Mouse (Mus musculus): ENCODE measurements around the gene 9330182O14Rik. TPM values are rescaled to one million over a fixed set of nuclear protein-coding genes. Genes with fewer than 3 reads are reported as not detected.

9330182O14Rik gene
- not detected in 2 replicates for polyA plus RNA-seq (2012; rRNA removed)

DNA sequence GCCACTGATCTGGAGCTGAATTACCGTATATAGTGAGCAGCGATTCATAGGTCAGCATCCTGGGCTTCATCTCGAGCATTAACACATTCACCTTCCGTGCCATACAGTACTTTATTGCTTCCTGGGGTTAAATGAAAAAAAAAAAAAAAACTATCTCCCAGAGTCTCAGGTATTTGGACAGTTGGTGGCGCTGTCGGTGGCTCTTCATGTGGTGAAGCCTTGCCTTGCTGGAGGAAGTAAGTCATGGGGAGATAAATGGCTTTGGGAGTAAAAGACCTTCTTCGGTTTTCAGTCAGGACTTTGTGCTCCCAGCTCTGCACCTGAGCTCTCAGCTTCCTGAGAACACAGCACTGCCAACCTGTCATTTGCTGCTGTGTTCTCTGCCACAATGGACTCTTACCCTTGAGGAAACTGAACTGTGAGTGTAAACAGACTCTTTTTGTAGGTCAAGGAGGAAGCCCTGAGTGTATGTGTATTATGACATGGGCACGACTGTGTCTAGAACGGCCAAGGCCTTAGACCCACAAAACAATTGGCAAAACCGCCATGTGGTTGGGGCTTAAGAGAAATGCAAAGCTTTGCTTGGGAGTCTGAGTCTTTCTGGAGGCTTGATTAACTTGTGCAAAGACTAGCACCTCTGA, at the start of gene 9330182O14Rik:
Gene 9330182O14Rik, plus strand, starts transcription at position 214 of the 641 bp plus-strand sequence.

